Mouse (Mus musculus): Measurements from ENCODE around the gene Shb.

DNA sequence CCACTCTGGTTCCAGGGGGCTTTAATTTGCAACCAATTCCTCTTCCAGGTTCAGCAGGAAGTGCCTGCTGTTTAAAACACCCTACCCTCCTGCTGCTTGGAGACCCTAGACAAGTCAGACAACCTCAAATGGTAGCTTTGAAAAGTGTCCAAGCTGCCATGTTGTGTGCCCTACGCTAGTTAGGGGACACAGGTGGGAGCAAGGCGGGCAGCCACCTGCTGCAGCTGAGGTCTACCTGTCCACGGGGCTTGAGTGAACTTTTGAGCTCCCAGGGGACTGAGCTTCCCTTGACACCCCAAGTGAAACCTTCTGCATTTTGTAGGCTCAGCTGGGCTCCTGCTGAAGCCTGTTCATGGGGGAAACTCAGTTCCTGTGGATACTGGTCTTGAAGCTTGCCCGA, 58.1 kb downstream of the Shb start:
- TF ChIP-seq CTCF (IDR thresholded peaks at IDR 0.05; ENCODE audit: insufficient read depth, low read length) (no peak), POLR2A (IDR thresholded peaks at IDR 0.05; ENCODE audit: borderline replicate concordance, extremely low read depth, low read depth, low read length) (no peak)

Data from lung, adult 2 months (tissue).